Mouse (Mus musculus) liver, postnatal 0 days (tissue): Measurements from ENCODE around the gene Tspan4.

Experiments used
- CTCF ChIP-seq: sonication (generic); IDR thresholded peaks from 2 replicates; pipeline ENCODE4 v1.5.1; 2016; ENCODE audit warnings: antibody characterized with exemption, low read depth
- EP300 ChIP-seq: IDR thresholded peaks from 2 replicates; pipeline ENCODE4 v1.6.1; 2016; ENCODE audit warnings: antibody characterized with exemption, low read depth, mild to moderate bottlenecking

- TF ChIP-seq EP300 (no peak), CTCF (no peak)
These were observed 31.2 kb downstream of the Tspan4 start for GRCm38 (mm10) chr7:141506278-141506677.
